Mouse (Mus musculus): Measurements from ENCODE around the gene Gm17019. TPM values are rescaled to one million over a fixed set of nuclear protein-coding genes. Genes with fewer than 3 reads are reported as not detected.
"Not testable (repeated sequence)": the region's sequence is repeated elsewhere in the genome, so short reads cannot be mapped to it uniquely, and the experiment has no call there.

Gene Gm17019
- polyA plus RNA-seq, 1 experiment from 2014 or later: not detected

DNA sequence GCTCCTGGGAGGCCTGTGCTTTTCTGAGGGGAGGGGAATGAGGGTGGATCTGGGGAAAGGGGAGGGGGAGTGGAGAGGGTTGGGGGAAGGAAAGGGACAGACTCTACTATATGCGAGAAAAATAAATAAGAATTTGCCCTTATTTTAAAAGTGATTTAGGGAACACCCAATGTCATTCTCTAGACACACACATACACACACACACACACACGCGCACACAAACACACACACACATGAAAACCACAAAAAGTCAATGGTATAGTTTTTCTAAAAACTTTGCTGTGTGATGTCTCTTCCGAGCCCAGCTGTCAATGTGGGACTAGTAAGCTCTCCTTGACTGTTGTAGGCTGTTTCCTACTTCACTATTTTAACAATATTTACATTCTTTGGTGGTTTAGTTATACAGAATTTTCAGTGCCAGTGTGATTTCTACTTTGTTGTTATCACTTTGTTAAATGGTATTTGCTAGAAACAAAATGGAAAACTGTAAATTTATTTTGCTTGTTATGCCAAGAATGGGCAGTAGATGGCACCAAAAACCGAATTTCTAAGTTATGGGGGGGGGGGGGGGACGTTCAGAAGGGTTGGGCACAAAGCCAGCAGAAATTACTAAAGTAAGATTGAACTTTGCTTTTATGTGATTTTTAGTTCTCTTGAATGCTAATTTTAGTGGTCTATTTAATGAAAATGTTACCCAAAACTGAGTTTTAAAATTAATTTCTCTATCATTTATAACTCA, 46.0 kb downstream of the Gm17019 start:
- peak; percentile 65 for ATAC-seq (ENCODE audit: borderline replicate concordance, extremely low read depth, low FRiP score, low TSS enrichment)
- H3K4me1 ChIP-seq: not testable (repeated sequence)

More for the DNA sequence above, 46.0 kb downstream of the Gm17019 start:
- H3K9ac ChIP-seq, H3K36me3 ChIP-seq, H3K27me3 ChIP-seq, H3K4me3 ChIP-seq, H3K9me3 ChIP-seq, H3K27ac ChIP-seq, H3K4me2 ChIP-seq: not testable (repeated sequence)
- WGBS: 39% methylated on average over 6 of the region's 6 CpGs

Other genes starting within 250 kb of the Gm17019 start
- not detected in 2 replicates for gene Gm9758, start 118.1 kb downstream of the Gm17019 start, polyA plus RNA-seq (2015; fragmentation: Nextera tagmentation; extraction: Ambion mirVana)
- not detected in 2 replicates for gene Speer4e, start 94.6 kb downstream of the Gm17019 start, polyA plus RNA-seq (2015; fragmentation: Nextera tagmentation; extraction: Ambion mirVana)
- gene Gm10354, start 54.1 kb downstream of the Gm17019 start, polyA plus RNA-seq (2015; fragmentation: Nextera tagmentation; extraction: Ambion mirVana): not detected in 2 replicates

Data from lung, embryonic 15.5 days (tissue).